Mouse (Mus musculus): ENCODE data around the gene Ccdc87. TPM values are rescaled to one million over a fixed set of nuclear protein-coding genes. Genes with fewer than 3 reads are reported as not detected.

The Ccdc87 gene
- polyA plus RNA-seq (2012; rRNA removed): 0.29 and 0.47 TPM in 2 replicates

DNA sequence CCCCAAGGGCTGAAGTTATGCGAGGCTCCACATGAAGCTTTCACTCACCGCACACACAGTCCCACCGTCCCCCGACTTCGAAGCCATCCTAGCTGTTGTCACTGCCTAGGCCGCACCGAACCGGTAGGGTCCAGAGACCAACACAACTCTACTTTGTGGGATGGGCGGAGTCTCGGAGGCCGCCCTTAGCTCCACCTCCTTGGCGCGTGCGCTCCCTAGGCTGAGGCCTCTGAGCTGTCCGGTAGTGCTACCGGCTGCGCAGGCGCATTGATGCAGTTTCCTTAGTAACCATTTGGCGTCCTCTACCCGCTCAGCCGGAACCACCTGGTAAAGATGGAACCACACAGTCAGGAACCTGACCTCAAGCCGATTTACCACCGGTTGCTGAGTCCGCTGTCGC is at the start of gene Ccdc87, which contains the start of gene Ccs:
TSS of gene Ccdc87 (plus strand) at position 218 of the 400 bp plus-strand sequence.
TSS of gene Ccs (minus strand) at position 184 of the 400 bp plus-strand sequence.

DNA sequence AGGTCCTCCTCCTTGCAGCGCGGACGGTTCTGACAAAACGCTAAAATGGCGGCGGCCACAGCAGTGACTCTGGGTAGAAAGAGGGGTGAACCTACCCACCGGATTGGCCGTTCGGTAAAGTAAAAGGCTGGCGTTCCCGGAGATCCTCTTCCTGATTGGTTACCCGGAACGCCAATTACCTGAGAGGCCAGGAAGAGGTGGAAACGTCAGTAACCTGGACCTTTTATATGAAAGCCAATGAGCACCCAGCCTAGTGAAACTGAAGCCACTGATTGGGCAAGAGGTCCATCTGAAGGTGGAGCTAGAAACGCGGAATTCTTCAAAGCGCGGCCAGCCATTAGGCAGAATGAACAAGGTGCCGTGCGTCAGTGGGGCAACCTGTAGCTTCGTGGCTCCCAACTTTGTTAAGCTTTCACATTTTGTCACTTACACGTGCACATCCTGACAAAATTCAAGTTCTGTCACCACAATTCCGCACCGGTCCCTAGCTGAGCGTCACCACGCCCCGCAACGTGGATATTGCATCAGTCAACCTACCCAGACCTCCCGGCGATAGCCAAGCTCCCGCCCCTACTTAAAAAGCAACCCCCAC is 45.2 kb upstream of the Ccdc87 start, which contains the start of gene Rbm4:
TSS of gene Rbm4 (minus strand) at position 71 of the 592 bp plus-strand sequence.

DNA sequence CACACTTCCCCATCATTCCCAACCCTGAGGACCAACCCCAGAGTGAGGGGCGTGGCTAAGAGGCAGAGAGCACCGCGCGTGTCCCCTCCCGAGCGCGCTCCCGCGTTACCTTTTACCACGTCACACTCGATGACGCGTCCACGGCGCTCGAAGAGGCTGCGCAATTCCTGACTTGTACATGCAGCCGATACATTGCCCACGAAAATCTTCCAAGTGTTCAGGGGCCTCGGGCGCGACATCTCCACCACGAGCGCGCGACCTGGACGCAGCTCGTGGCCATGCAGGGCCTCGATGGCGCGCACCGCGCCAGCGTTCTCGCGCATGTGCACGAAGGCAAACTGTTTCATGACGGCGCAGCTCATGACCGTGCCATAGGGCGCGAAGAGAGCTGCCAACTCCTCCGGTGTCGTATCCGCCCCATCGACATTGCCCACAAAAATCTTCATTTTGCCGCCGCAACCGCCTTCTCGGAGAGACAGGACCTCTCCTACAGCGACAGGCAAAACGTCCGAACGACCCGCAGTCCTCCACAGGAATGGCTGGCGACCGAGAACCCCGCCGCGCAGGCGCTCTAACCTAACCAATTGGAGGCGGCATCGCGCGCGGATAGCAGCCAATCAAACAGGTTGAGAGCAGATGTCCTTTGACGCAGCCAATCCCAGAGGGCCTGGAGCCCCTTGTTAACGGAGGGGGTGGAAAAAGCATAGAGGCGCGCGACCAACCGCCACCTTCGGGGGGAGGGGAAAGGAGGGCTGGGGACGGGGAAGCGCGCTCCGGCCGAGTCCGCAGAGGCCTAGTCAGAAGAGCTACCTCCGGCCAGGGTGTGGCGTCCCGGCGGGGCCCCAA is 27.9 kb upstream of the Ccdc87 start, which contains the start of the genes Gm21992 and Rbm14:
TSS of gene Gm21992 (minus strand) at position 550 of the 846 bp plus-strand sequence.
TSS of gene Rbm14 (minus strand) at position 572 of the 846 bp plus-strand sequence.

DNA sequence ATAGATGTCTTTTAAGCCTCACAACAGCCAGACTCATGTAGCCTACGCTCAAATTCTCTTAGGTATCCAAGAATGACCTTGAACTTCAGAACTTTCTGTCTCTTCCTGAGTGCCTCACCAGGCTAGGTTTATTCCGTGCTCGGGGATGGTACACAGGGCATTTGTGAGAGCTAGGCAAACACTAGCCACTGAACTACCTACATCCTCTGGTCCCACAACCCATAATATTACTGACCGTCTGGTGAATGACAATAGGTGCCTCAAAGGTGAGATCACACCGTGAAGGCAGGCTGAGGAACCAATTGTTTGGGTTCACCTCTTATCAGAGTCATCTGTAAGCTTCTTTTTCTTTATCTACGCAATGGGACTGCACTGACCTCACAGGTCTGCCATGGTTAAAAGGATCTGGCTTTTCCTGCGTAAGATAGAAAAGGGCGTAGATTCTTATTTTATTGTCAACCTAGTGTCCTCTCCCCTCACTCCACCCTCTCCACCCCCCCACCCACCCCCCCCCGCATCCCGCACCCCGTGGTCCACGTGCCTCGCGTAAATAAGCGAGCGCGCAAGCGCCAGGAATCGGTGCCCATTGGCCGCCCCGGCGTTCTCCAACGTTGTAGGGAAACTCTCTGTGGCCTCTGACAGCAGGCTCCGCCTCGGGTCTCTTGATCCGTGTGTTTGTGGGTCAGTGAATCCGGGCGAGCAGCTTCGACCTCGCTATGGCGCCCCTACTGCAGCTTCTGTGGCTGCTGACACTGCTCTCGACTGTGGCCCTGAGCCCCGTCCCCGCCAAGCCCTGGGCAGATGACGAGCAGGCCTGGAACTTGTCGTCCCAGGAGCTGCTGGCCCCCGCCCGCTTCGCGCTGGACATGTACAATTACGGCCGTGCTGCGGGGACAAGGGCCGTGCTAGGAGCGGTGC is 15.6 kb downstream of the Ccdc87 start, which contains the start of gene Ctsf:
TSS of gene Ctsf (plus strand) at position 579 of the 918 bp plus-strand sequence.

DNA sequence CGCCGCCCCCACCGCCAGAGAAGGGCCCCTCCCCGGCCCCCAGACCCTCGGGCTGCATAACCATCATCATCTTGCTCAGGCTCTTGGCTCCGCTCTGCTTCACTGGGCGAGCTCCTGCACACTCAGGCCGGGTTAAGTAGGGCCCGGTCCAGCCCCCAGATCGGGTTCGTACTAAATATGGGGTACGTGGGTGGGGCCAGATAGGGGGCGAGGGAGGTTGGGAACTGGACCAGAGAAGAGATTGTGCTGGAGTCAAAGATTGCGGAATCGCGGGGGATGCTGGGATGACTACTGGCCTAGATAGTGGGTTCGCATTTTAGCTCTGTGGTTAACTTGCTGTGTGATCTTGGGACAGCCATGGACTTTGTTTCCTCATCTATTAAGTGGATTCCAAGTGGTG is 38.6 kb downstream of the Ccdc87 start, which contains the start of gene Actn3:
TSS of gene Actn3 (minus strand) at position 125 of the 400 bp plus-strand sequence.

DNA sequence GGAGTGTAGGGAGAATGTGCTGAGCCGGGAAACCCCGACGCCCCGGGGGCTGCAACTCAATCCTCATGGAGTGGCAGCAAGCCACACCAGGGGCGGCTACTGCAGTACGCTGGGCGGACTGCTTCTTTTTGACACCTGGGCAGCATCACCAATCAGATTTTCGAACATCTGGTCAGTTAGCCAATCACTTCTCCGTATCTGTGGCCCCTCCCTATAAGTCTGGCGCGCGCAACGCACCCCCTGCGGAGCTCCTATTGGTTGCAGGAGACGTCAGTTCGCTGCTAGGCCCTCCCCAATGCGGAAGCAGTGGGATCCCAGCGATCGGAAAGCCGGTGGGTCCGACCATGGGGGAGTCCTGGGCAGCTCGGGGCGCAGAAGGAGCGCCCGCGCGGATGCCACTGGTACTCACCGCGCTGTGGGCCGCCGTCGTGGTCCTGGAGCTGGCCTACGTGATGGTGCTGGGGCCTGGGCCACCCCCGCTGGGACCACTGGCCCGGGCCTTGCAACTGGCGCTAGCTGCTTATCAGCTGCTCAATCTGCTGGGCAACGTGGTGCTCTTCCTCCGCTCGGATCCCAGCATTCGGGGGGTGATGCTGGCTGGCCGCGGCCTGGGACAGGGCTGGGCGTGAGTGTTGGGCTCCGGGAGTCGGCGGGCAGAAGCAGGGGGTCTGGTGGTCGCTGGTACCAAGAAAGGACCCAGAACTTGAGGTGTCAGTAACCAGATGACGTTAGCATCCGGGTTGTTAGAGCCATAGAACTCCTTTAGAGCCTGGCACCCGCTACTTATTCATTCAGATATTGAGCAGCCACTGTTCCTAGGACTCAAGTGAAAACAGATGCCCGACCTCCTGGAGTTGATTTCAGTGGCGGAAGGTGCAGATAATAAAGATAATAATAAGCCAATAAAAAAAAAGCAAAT is 39.5 kb downstream of the Ccdc87 start, which contains the start of gene Zdhhc24:
TSS of gene Zdhhc24 (plus strand) at position 264 of the 919 bp plus-strand sequence.

Other genes starting within 250 kb of the Ccdc87 start
- gene Lrfn4, start 223.7 kb upstream of the Ccdc87 start, polyA plus RNA-seq (2012; rRNA removed): 90.2 and 96.9 TPM in 2 replicates
- gene Rce1, start 213.7 kb upstream of the Ccdc87 start, polyA plus RNA-seq (2012; rRNA removed): 174 TPM in 2 replicates
- gene Gm960, start 140.7 kb upstream of the Ccdc87 start, polyA plus RNA-seq (2012; rRNA removed): 0.83 and 0.86 TPM in 2 replicates
- 1.8 and 2.3 TPM in 2 replicates for gene Sptbn2, start 128.2 kb upstream of the Ccdc87 start, polyA plus RNA-seq (2012; rRNA removed)
- 14.7 and 16.6 TPM in 2 replicates for gene Rbm4b, start 82.9 kb upstream of the Ccdc87 start, polyA plus RNA-seq (2012; rRNA removed)
- gene Rbm4, start 45.5 kb upstream of the Ccdc87 start, polyA plus RNA-seq (2012; rRNA removed): 45.2 and 82.8 TPM in 2 replicates
- gene Gm21992, start 27.8 kb upstream of the Ccdc87 start, polyA plus RNA-seq (2012; rRNA removed): 22.3 and 49.8 TPM in 2 replicates
- 124 and 130 TPM in 2 replicates for gene Rbm14, start 27.7 kb upstream of the Ccdc87 start, polyA plus RNA-seq (2012; rRNA removed)
- 48.6 and 71.6 TPM in 2 replicates for gene Ccs, start within 50 bp of the Ccdc87 start, polyA plus RNA-seq (2012; rRNA removed)
- 443 and 448 TPM in 2 replicates for gene Ctsf, start 15.8 kb downstream of the Ccdc87 start, polyA plus RNA-seq (2012; rRNA removed)
- 3.2 and 3.8 TPM in 2 replicates for gene Actn3, start 38.5 kb downstream of the Ccdc87 start, polyA plus RNA-seq (2012; rRNA removed)
- 50.8 and 63.0 TPM in 2 replicates for gene Zdhhc24, start 39.3 kb downstream of the Ccdc87 start, polyA plus RNA-seq (2012; rRNA removed)
- gene Bbs1, start 67.3 kb downstream of the Ccdc87 start, polyA plus RNA-seq (2012; rRNA removed): 9.8 and 13.1 TPM in 2 replicates
- gene Dpp3, start 88.9 kb downstream of the Ccdc87 start, polyA plus RNA-seq (2012; rRNA removed): 158 and 220 TPM in 2 replicates
- gene Peli3, start 103.8 kb downstream of the Ccdc87 start, polyA plus RNA-seq (2012; rRNA removed): 12.9 and 17.8 TPM in 2 replicates
- gene Mrpl11, start 122.8 kb downstream of the Ccdc87 start, polyA plus RNA-seq (2012; rRNA removed): 16.6 and 19.4 TPM in 2 replicates
- 2.8 and 4.2 TPM in 2 replicates for gene Npas4, start 150.9 kb downstream of the Ccdc87 start, polyA plus RNA-seq (2012; rRNA removed)
- 22.3 and 29.6 TPM in 2 replicates for gene Slc29a2, start 184.5 kb downstream of the Ccdc87 start, polyA plus RNA-seq (2012; rRNA removed)
- 69.6 and 74.6 TPM in 2 replicates for gene B4gat1, start 199.5 kb downstream of the Ccdc87 start, polyA plus RNA-seq (2012; rRNA removed)
- gene AC124502.3, start 199.5 kb downstream of the Ccdc87 start, polyA plus RNA-seq (2012; rRNA removed): 1.6 and 2.1 TPM in 2 replicates
- 33.0 and 36.1 TPM in 2 replicates for gene Brms1, start 202.0 kb downstream of the Ccdc87 start, polyA plus RNA-seq (2012; rRNA removed)
- 18.2 and 24.3 TPM in 2 replicates for gene Rin1, start 211.1 kb downstream of the Ccdc87 start, polyA plus RNA-seq (2012; rRNA removed)
- gene Cd248, start 228.7 kb downstream of the Ccdc87 start, polyA plus RNA-seq (2012; rRNA removed): 31.1 and 41.1 TPM in 2 replicates
- gene Tmem151a, start 246.2 kb downstream of the Ccdc87 start, polyA plus RNA-seq (2012; rRNA removed): 8.9 and 12.9 TPM in 2 replicates
- 166 and 167 TPM in 2 replicates for gene Yif1a, start 249.2 kb downstream of the Ccdc87 start, polyA plus RNA-seq (2012; rRNA removed)

Measured in ovary, adult 2 months (tissue).